Mouse (Mus musculus) CH12.LX (cell line): ENCODE results near the gene 1700024G13Rik. TPM values are rescaled to one million over a fixed set of nuclear protein-coding genes. Genes with fewer than 3 reads are reported as not detected.

ENCODE experiments used
- DNase-seq: peaks from one replicate; pipeline ENCODE4 v3.0.0-alpha.2; 2013; ENCODE audit errors: extremely low read depth
- H3K27ac ChIP-seq: 2 replicates; pipeline ENCODE4 v1.5.1; 2012; ENCODE audit warnings: low read depth, mild to moderate bottlenecking, control low read depth, moderate library complexity; ENCODE audit not compliant: insufficient read depth
- H3K27me3 ChIP-seq: replicated peaks from 2 replicates; pipeline ENCODE3; 2012; ENCODE audit warnings: inconsistent platforms
- H3K36me3 ChIP-seq, 2 experiments: replicated peaks in 1 of 2; 2 replicates each; pipeline versions ENCODE3 to v1.6.1; 2012; ENCODE audit warnings: inconsistent platforms in 1 of 2, low read length in 1 of 2, mild to moderate bottlenecking in 1 of 2, mixed read lengths in 1 of 2, moderate library complexity in 1 of 2; ENCODE audit not compliant: control insufficient read depth in 1 of 2, insufficient read depth in 1 of 2
- H3K4me1 ChIP-seq, 2 experiments: 2 replicates each; pipeline ENCODE4 v1.6.1; 2012; ENCODE audit warnings: inconsistent platforms in 1 of 2, moderate library complexity in 1 of 2; ENCODE audit not compliant: insufficient read depth in 2 of 2, control insufficient read depth in 1 of 2
- H3K4me2 ChIP-seq: 2 replicates; pipeline ENCODE4 v1.6.1; 2012; ENCODE audit warnings: low read depth, mild to moderate bottlenecking, control low read depth; ENCODE audit not compliant: poor library complexity, insufficient read depth, severe bottlenecking
- H3K4me3 ChIP-seq, 3 experiments: fragments of 150-350 bp in 1 of 3; sonication (generic) in 1 of 3; replicated peaks in 1 of 3; 2 replicates each; pipeline versions ENCODE3 to v1.5.1; 2011 to 2012; ENCODE audit warnings: low read depth in 2 of 3, low read length in 2 of 3, mild to moderate bottlenecking in 2 of 3, moderate library complexity in 2 of 3, control low read depth in 1 of 3, improper control_type of control experiment in 1 of 3, inconsistent platforms in 1 of 3, mixed read lengths in 1 of 3; ENCODE audit not compliant: poor library complexity in 1 of 3
- H3K79me2 ChIP-seq: replicated peaks from 2 replicates; pipeline ENCODE4 v1.6.1; 2012; ENCODE audit warnings: mild to moderate bottlenecking, moderate library complexity; ENCODE audit not compliant: control insufficient read depth, poor library complexity, insufficient read depth, severe bottlenecking; ENCODE audit errors: extremely low read depth
- H3K9ac ChIP-seq: 2 replicates; pipeline ENCODE4 v1.6.1; 2012; ENCODE audit warnings: low read depth, mild to moderate bottlenecking, control low read depth, moderate library complexity; ENCODE audit not compliant: insufficient read depth
- H3K9me3 ChIP-seq: replicated peaks from 2 replicates; pipeline ENCODE3; 2012; ENCODE audit warnings: low read length, inconsistent platforms, mixed read lengths
- ELF1 ChIP-seq: IDR thresholded peaks from 2 replicates; pipeline ENCODE4 v1.6.1; 2014; ENCODE audit warnings: low read depth, mild to moderate bottlenecking, inconsistent platforms, low read length, improper control_type of control experiment
- ETS1 ChIP-seq: conservative IDR thresholded peaks from 2 replicates; pipeline ENCODE4 v1.6.1; 2012; ENCODE audit warnings: low read depth, mild to moderate bottlenecking, inconsistent platforms, low read length, improper control_type of control experiment, moderate library complexity
- GABPA ChIP-seq: IDR thresholded peaks from 2 replicates; pipeline ENCODE4 v1.6.1; 2012; ENCODE audit warnings: low read depth, low read length, improper control_type of control experiment, inconsistent platforms; ENCODE audit not compliant: insufficient replicate concordance
- HCFC1 ChIP-seq: IDR thresholded peaks from 2 replicates; pipeline ENCODE4 v1.6.1; 2012; ENCODE audit warnings: low read depth, mild to moderate bottlenecking, inconsistent platforms, low read length, improper control_type of control experiment
- JUN ChIP-seq: IDR thresholded peaks from 2 replicates; pipeline ENCODE4 v1.6.1; 2011; ENCODE audit warnings: low read depth, mild to moderate bottlenecking, low read length, improper control_type of control experiment, moderate library complexity; ENCODE audit not compliant: insufficient read depth
- JUND ChIP-seq: conservative IDR thresholded peaks from 2 replicates; pipeline ENCODE4 v1.6.1; 2011; ENCODE audit warnings: low read depth, low read length, improper control_type of control experiment
- MAZ ChIP-seq: IDR thresholded peaks from 2 replicates; pipeline ENCODE4 v1.6.1; 2012; ENCODE audit warnings: low read depth, mild to moderate bottlenecking, inconsistent platforms, low read length, improper control_type of control experiment, moderate library complexity
- MEF2A ChIP-seq: IDR thresholded peaks from 2 replicates; pipeline ENCODE4 v1.6.1; 2014; ENCODE audit warnings: low read depth, mild to moderate bottlenecking, inconsistent platforms, low read length, improper control_type of control experiment, borderline replicate concordance
- MXI1 ChIP-seq: IDR thresholded peaks from 2 replicates; pipeline ENCODE4 v1.6.1; 2011; ENCODE audit warnings: mild to moderate bottlenecking, low read depth, low read length, improper control_type of control experiment
- POLR2A ChIP-seq: IDR thresholded peaks from 2 replicates; pipeline ENCODE4 v1.6.1; 2011; ENCODE audit warnings: low read depth, mild to moderate bottlenecking, improper control_type of control experiment, low read length
- RAD21 ChIP-seq: IDR thresholded peaks from 2 replicates; pipeline ENCODE4 v1.6.1; 2011; ENCODE audit warnings: low read depth, mild to moderate bottlenecking, low read length, improper control_type of control experiment, moderate library complexity
- RCOR1 ChIP-seq: conservative IDR thresholded peaks from 2 replicates; pipeline ENCODE4 v1.6.1; 2012; ENCODE audit warnings: low read depth, mild to moderate bottlenecking, inconsistent platforms, low read length, improper control_type of control experiment
- SIN3A ChIP-seq: IDR thresholded peaks from 2 replicates; pipeline ENCODE4 v1.6.1; 2012; ENCODE audit warnings: low read length, improper control_type of control experiment, inconsistent platforms
- SMC3 ChIP-seq: IDR thresholded peaks from 2 replicates; pipeline ENCODE4 v1.6.1; 2011; ENCODE audit warnings: low read depth, low read length, improper control_type of control experiment
- TBP ChIP-seq: conservative IDR thresholded peaks from 2 replicates; pipeline ENCODE4 v1.6.1; 2011; ENCODE audit warnings: low read depth, low read length, improper control_type of control experiment
- UBTF ChIP-seq: IDR thresholded peaks from 2 replicates; pipeline ENCODE4 v1.6.1; 2012; ENCODE audit warnings: low read depth, mild to moderate bottlenecking, inconsistent platforms, low read length, improper control_type of control experiment, moderate library complexity
- USF1 ChIP-seq: IDR thresholded peaks from 2 replicates; pipeline ENCODE4 v1.6.1; 2014; ENCODE audit warnings: low read depth, mild to moderate bottlenecking, inconsistent platforms, low read length, improper control_type of control experiment
- ZC3H11A ChIP-seq: IDR thresholded peaks from 2 replicates; pipeline ENCODE4 v1.6.1; 2012; ENCODE audit warnings: low read depth, mild to moderate bottlenecking, inconsistent platforms, low read length, improper control_type of control experiment
- ZKSCAN1 ChIP-seq: IDR thresholded peaks from 2 replicates; pipeline ENCODE4 v1.6.1; 2012; ENCODE audit warnings: low read depth, inconsistent platforms, low read length, improper control_type of control experiment, borderline replicate concordance
- ZMIZ1 ChIP-seq: IDR thresholded peaks from 2 replicates; pipeline ENCODE4 v1.6.1; 2012; ENCODE audit warnings: low read depth, mild to moderate bottlenecking, inconsistent platforms, low read length, improper control_type of control experiment
- ZNF384 ChIP-seq: IDR thresholded peaks from 2 replicates; pipeline ENCODE4 v1.6.1; 2012; ENCODE audit warnings: low read depth, low read length, improper control_type of control experiment, inconsistent platforms
- dilution Hi-C: fragments of 300-500 bp; cut with MboI; formaldehyde crosslinking; loops from 2 replicates; pipeline ENCODE4 v1.14.3; 2020; ENCODE audit warnings: low sequenced_read_pairs; ENCODE audit not compliant: extremely low pct_unique_long_range_greater_than_20kb, extremely low pct_ligation_motif_present
- in situ Hi-C: fragments of 300-500 bp; cut with MboI; formaldehyde crosslinking; loops from 3 replicates; pipeline ENCODE4 v1.14.3; 2019; ENCODE audit warnings: low sequenced_read_pairs, low pct_ligation_motif_present, low pct_unique_long_range_greater_than_20kb, mixed read lengths
- polyA plus RNA-seq: library from polyadenylated mRNA; unstranded; fragments of >175 nt; gene quantifications from 2 replicates; pipeline ENCODE4 v1.2.1, GENCODE M21; 2012; ENCODE audit warnings: low read depth; ENCODE audit not compliant: insufficient read length
- total RNA-seq, 2 experiments: library from RNA; depleted of rRNA; stranded (reverse); fragments of 300-350 nt in 1 of 2; fragments of >200 nt in 1 of 2; gene quantifications; 2 replicates each; pipeline ENCODE4 v1.2.3; 2012 to 2014

1700024G13Rik gene
- total and polyA plus RNA-seq, 3 experiments, result not detected

DNA sequence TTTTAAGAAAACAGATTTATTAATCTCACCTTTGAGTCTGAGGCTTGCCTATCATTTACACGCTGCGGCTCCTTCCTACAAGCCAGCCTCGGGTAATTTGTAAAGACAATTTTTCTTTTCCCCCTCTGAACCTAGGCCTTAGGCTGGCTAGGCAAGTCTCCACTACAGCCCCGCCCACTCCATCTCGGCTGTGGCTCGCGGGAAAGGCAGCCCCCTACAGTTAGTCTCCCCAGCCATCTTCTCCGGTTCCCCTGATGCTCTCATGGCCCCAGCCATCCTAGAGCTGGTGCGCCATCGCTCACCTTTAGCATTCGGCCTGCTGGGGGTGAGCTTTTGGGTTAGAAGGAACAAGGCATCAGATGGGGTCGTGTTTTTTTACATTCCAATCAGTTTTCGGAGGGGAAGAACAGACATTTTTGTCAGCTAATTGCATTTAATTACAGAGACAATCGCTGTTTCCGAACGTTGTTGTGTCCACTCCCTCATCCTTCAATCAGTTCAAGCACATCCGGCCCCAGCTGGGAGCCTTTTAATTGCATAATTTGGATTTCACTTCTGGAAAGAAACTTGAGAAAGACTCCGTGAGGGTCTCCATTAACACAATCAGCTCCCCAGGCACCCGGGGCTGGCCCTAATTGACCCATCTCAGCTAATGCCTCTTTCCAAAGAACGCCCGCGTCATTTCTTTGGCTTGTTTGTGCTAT is 8.6 kb downstream of the 1700024G13Rik start:
- TF ChIP-seq MXI1, result no peak
- no peak for TF ChIP-seq RAD21
- no peak for TF ChIP-seq MAZ
- no peak for TF ChIP-seq JUND
- no peak for TF ChIP-seq MEF2A
- no peak for TF ChIP-seq UBTF
- TF ChIP-seq ZMIZ1, result no peak
- TF ChIP-seq JUN, result no peak
- dilution Hi-C loops, result no loop called here
- peaks cover 23% of the 10 kb centered on the region for H3K27me3 ChIP-seq

GRCm38 (mm10) chr14:32372510-32372909 is 15.7 kb downstream of the 1700024G13Rik start:
- Histone ChIP-seq H3K36me3 (no peaks in the 10 kb centered on the region), H3K27me3 (peaks cover 5% of the 10 kb centered on the region), H3K79me2 (no peaks in the 10 kb centered on the region), H3K9ac (no peak overlapping the region), H3K4me1 (no peaks in the 10 kb centered on the region), H3K27ac (no peak overlapping the region), H3K4me3 (no peak overlapping the region), H3K9me3 (no peaks in the 10 kb centered on the region), H3K4me2 (no peak overlapping the region)
- no peak for TF ChIP-seq HCFC1
- in situ Hi-C loops, result no loop called here
- dilution Hi-C loops, result no loop called here
- no peak for DNase-seq

More for the DNA sequence above, 8.6 kb downstream of the 1700024G13Rik start:
- Histone ChIP-seq H3K36me3 (no peaks in the 10 kb centered on the region), H3K4me3 (no peak overlapping the region), H3K9me3 (no peaks in the 10 kb centered on the region), H3K9ac (no peak overlapping the region), H3K27ac (no peak overlapping the region), H3K79me2 (no peaks in the 10 kb centered on the region), H3K4me1 (no peaks in the 10 kb centered on the region), H3K4me2 (no peak overlapping the region)
- in situ Hi-C loops, result no loop called here
- DNase-seq, result no peak

- H3K27ac ChIP-seq, result no peak overlapping the region
- in situ Hi-C loops (no loop called here), dilution Hi-C loops (no loop called here)
- TF ChIP-seq USF1 (no peak), UBTF (no peak), ETS1 (no peak), RCOR1 (no peak), ELF1 (no peak), SIN3A (no peak), RAD21 (no peak), ZC3H11A (no peak), ZNF384 (no peak), GABPA (no peak), ZKSCAN1 (no peak), POLR2A (no peak), TBP (no peak), MAZ (no peak), HCFC1 (no peak), SMC3 (no peak), ZMIZ1 (no peak)
- no peak for DNase-seq
- H3K4me1 ChIP-seq, result no peaks in the 10 kb centered on the region
- no peaks in the 10 kb centered on the region for H3K79me2 ChIP-seq
- peaks cover 11% of the 10 kb centered on the region for H3K27me3 ChIP-seq
- H3K4me3 ChIP-seq, result no peak overlapping the region
- no peaks in the 10 kb centered on the region for H3K36me3 ChIP-seq
- no peak overlapping the region for H3K4me2 ChIP-seq
- no peak overlapping the region for H3K9ac ChIP-seq
- H3K9me3 ChIP-seq, result no peaks in the 10 kb centered on the region
Measured at GRCm38 (mm10) chr14:32369756-32370155, 18.4 kb downstream of the 1700024G13Rik start.
